Mouse (Mus musculus) regulatory T cell (primary cell): ENCODE measurements around the gene Mtnr1b.
"Not testable (repeated sequence)": the region's sequence is repeated elsewhere in the genome, so short reads cannot be mapped to it uniquely, and the experiment has no call there.

Experiments used
- in situ Hi-C: fragments of 300-600 bp; cut with MboI, MseI; formaldehyde crosslinking; loops from one replicate; pipeline ENCODE4 v1.15.1; 2025; ENCODE audit warnings: high pct_unique_total_duplicates

Gene Mtnr1b

GRCm38 (mm10) chr9:15874506-15875160, at the start of gene Mtnr1b:
TSS of gene Mtnr1b (minus strand) at chr9:15874556.
- in situ Hi-C loops: no loop called here

GRCm38 (mm10) chr9:15920271-15920670, 45.9 kb upstream of the Mtnr1b start:
- in situ Hi-C loops: no loop called here

- in situ Hi-C loops: no loop called here
These were observed 45.1 kb upstream of the Mtnr1b start for GRCm38 (mm10) chr9:15919373-15920005.

GRCm38 (mm10) chr9:15916600-15916999, 42.2 kb upstream of the Mtnr1b start:
- in situ Hi-C loops: no loop called here

- in situ Hi-C loops: no loop called here
These were observed 38.4 kb upstream of the Mtnr1b start for GRCm38 (mm10) chr9:15912735-15913134.

- in situ Hi-C loops: loop anchor here (5.0 kb wide), 1 partner anchor 58 kb away; no protein-coding TSS in a partner anchor
These were observed 35.2 kb upstream of the Mtnr1b start for GRCm38 (mm10) chr9:15909397-15910113.

DNA sequence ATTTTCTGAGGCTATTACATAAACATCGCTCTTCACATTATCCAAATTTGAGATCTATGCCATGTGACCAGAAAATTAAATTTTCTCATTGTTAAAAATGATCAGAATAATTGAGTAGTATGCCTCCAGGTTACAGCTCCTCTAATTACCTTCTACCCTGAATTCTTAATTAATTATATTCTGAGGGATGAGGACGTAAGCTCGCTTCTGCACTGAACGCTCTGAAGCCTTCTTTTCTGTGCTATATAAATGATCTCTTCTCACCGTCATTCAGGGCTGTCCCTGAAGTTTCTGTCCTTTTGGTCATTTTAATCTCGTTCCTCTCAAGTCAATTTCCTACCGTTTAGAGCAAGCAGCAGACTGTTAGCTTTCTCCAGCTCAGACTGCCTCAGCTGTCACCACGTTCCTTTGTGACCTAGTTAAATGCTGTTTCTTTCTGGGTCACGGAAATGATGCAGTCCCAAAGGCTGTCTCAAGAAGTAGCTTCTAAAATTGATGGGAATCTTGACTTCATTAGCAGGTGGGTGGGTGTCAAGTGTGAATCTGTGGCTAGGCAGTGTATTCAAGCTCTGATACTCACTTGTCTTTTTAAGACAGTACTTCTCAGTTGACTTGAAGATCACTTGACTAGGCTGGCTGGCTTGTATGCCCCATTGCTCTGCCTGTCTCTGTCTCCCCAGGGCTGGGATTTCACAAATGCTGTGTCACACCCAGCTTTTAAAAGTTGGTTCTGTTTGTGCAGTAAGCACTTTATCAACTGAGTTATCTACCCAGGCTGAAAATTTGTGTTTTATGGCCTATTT, 29.8 kb upstream of the Mtnr1b start:
- in situ Hi-C loops: no loop called here

DNA sequence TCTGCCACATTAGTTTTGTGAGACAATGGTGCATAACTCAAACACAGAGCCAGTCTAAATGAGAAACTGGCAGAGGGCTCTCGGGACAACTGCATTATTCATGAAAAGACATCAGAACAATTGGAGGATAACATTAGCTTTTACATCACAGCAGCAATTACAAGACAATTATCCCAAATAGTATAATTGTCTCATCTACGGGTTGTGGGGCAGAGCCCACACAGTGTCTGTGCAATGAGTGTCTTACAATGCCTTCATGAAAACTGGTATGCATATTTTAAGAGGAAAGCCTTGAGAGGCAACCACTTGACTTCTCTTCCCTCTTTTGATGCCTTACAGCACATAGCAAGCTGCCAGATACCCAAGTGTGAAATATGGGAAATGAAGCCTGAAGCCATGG, 23.8 kb upstream of the Mtnr1b start:
- in situ Hi-C loops: no loop called here

- in situ Hi-C loops: no loop called here
These were observed 12.4 kb upstream of the Mtnr1b start for GRCm38 (mm10) chr9:15886756-15887155.

GRCm38 (mm10) chr9:15880754-15881153, 6.4 kb upstream of the Mtnr1b start:
- in situ Hi-C loops: loop anchor here (5.0 kb wide), 1 partner anchor 193 kb away; no protein-coding TSS in a partner anchor

DNA sequence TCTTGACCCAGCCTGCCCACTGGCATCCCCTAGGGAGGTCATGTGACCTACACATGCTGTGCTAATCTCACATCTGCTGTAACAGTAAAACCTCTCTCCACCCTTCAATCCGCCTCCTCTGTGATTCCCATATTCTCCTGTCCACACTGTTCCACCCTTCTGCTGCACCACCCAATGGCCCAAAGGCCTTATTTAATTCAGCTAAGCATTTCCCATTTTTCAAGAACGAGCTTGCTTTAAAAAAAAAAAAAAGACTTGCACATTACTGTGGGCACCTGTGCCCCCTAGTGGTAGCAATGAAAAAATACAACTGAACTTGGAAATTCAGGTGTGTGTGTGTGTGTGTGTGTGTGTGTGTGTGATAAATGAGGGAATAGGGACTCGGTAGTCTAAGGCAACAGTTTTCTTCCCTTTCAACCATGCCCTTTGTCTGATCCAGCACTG, 5.8 kb upstream of the Mtnr1b start:
- in situ Hi-C loops: loop anchor here (5.0 kb wide), 1 partner anchor 193 kb away; no protein-coding TSS in a partner anchor

GRCm38 (mm10) chr9:15870013-15870412, 4.3 kb downstream of the Mtnr1b start:
- in situ Hi-C loops: no loop called here

DNA sequence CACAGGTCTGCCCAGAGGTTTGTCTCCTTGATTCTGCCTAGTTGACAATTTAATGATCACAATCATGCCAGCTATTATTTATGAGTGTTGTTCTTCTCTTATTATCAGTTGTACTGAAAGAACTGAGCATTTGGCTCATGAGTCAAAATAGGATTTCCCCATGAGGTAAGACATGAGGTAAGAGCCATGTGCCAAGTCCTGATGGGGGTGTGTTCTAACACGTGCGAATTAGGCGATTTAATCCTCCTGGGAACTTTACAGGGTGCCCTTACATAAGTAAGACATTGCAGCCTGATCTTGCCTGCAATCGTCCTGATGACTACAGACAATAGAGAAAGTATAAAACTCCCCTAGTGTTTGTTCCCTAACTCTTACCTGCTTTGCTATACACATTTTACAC, 4.9 kb downstream of the Mtnr1b start:
- in situ Hi-C loops: no loop called here

GRCm38 (mm10) chr9:15866280-15867072, 7.9 kb downstream of the Mtnr1b start:
- in situ Hi-C loops: no loop called here

DNA sequence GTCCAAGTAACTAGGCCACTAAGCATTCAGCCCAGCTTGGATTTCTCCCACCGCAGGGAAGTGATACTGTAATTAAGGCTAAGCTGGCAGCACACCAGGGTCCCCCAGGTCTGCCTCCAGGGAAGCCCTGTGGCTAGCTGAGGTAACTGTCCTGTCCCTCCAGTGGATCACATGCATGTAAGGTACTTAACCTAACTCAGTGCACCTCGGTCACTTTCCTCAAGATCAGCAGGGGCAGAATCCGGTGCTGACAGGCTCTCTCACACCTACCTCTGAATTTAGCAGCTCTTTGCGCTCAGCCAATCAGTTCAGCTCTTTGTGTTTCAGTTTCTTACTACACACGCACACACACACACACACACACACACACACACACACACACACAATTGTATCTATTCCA, 13.0 kb downstream of the Mtnr1b start:
- in situ Hi-C loops: no loop called here

DNA sequence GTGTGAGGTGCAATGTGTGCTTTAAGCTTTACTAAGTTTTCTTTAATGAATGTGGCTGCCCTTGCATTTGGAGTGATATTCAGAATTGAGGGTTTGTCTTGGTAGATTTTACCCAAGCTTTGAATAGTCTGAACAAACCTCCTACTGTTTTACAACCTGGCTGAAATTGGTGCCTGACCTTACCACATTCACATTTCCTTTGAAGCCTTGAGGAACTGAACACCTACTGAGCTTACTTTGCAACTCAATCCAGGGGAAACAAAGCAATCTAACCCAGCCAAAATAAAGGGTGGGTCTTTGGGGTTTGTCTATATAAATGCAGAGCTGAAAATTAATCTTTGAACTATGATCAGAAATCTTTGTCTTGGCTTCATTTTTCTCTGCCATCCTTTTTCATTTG, 23.6 kb downstream of the Mtnr1b start:
- in situ Hi-C loops: no loop called here

DNA sequence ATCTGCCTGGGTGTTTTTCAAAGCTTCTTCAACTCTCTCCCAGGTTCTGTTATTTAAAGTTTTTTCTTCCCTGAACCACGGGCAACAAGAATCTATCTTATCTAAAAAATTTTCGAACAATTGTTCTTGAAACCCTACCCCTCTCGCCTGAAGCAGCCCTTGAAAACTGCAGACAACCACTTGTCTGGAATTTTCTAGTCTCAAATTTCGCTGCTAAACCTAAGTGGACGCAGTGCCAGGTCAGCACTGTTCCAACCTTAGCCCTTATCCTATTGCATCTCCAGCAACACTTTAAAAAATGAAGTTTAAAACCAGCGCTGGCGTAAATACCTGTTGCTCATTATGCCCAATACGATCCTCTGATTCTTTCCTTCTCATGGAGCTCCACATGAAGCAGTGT, 29.0 kb downstream of the Mtnr1b start:
- in situ Hi-C loops: no loop called here

GRCm38 (mm10) chr9:15844936-15845335, 29.4 kb downstream of the Mtnr1b start:
- in situ Hi-C loops: not testable (repeated sequence)

DNA sequence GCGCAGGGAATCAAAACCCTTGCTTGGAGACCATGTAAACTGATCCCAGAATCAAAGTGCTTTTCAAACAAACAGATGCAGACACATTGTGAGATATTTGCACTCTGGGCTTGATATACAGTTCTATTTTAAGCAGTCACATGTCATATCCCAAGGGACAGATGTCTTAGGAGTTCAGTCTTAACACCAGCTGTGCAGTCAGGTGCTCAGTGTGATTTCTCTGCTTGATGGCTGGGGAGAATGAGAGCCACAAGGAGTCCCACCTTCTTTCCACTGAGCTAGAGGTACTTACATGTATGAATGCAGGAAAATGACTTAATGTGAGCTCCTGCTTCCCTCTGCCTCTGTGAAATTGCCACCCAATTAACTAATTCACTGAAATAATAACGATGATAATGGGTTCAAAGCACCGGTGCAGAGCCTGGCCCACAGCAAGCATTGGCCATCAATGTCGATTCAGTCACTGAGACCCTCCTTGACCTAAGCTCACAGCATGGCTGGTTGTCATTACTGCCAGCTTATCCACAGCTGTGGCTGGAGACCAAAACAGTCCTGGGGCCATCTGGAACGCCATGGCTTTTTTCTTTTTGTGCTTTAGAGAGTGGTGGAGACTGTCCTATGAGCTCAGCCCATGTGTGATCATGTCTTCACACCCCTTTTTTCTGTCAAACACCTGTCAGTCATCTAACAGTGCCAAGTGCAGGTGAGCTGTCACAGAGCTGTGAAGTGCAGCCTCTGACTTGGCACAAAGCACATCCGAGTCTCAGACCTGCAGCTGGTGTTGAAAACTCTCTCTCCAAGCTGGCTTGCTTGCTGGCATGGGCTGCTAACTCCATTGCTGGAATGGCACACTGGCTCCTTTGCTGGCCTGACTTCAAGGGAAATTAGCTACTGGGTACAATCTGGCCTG, 61.1 kb downstream of the Mtnr1b start:
- in situ Hi-C loops: no loop called here

- in situ Hi-C loops: no loop called here
These were observed 70.1 kb downstream of the Mtnr1b start for GRCm38 (mm10) chr9:15804296-15804695.
